Mouse (Mus musculus): Measurements from ENCODE around the gene Gpc3. TPM values are rescaled to one million over a fixed set of nuclear protein-coding genes. Genes with fewer than 3 reads are reported as not detected.

Gpc3 gene
- total RNA-seq, 2 experiments from 2014 or later = 202 to 258 TPM

- DNase-seq (ENCODE audit: low spot score in 2 of 2) = no peak
These were observed 53.8 kb downstream of the Gpc3 start for GRCm38 (mm10) chrX:52559995-52560394.

- no peak for DNase-seq (ENCODE audit: low spot score in 2 of 2)
These were observed 55.2 kb downstream of the Gpc3 start for GRCm38 (mm10) chrX:52558526-52558925.

DNA sequence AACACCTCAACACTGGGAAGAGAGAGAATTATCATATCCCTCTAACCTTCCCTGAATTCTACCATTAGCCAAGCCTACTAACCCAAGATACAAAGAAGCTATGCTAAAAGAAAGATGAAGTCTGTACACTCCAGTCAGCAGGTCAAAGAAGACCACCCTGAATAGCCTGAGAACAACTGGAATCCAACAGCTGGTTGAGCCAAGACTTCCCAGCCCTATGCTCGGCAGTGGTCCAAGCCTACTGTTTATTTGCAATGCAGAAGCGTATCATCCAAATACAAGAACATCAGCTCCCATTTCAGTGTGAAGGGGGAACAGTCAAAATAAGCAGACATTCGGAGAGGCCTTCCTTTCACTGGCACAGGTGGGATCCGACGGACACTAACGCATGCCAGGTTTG lies 56.3 kb downstream of the Gpc3 start:
- no peak for DNase-seq (ENCODE audit: low spot score in 2 of 2)

DNA sequence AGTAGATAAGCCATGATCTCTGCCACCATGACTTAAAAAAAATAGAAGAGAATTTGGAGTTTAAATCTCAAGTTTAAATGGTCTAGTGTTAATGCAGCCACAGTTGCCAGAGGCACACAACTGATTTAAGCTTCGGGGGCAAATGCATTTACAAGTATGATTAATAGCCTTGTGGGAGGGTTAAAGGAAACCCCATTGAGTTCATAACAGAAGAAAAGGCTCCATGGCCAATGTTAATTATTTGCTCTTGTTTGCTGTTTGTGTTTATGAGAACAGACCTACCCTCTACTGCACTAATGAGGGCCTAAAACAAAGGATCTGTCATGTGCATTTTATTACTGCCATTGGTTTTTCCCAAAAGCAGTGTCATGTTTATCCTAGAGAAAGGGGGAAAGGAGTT lies 62.5 kb downstream of the Gpc3 start:
- DNase-seq (ENCODE audit: low spot score in 2 of 2) = no peak

GRCm38 (mm10) chrX:52544623-52545022 lies 69.1 kb downstream of the Gpc3 start:
- no peak for DNase-seq (ENCODE audit: low spot score in 2 of 2)

DNA sequence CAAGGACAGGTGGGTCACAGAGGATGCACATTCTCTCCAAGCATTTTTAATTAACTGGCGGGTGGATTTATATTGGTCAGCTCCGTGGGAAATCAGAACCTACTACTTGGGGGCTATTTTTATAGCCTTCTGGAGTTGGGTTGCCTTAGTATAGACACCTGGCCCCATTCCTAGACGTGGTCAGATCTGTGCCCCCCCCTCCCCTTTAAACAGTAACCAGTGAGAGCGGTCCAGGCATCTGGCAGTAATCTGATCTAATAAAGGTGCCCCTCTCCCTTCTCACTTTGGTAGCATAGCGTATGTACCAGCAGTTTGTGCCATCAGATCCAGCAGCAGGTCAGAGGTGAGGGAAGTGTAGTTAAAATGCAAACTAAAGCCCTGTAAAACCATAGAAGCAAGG lies 76.5 kb downstream of the Gpc3 start:
- DNase-seq (ENCODE audit: low spot score in 2 of 2) = no peak

GRCm38 (mm10) chrX:52533766-52534165 lies 80.0 kb downstream of the Gpc3 start:
- no peak for DNase-seq (ENCODE audit: low spot score in 2 of 2)

DNA sequence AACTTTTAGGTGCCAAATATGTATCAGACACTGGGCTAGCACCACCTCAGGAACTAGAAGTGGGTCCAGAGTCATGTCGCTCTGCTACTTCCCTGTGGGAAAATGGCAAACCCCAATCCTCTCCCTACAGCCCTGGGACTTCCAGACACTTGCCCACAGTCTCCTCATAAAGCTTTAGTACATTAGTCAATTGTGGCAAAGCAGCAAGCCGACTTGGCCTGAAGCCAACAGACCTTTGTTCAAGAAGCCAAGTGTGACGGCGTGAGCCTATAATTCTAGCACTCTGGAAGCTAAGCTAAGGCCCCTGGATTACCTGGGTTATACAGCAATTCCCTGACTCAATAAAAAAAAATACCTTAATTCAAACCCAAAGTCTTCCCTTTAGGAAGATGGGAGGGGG lies 80.7 kb downstream of the Gpc3 start:
- no peak for DNase-seq (ENCODE audit: low spot score in 2 of 2)

- no peak for DNase-seq (ENCODE audit: low spot score in 2 of 2)
These were observed 81.6 kb downstream of the Gpc3 start for GRCm38 (mm10) chrX:52532124-52532523.

- no peak for DNase-seq (ENCODE audit: low spot score in 2 of 2)
These were observed 87.7 kb downstream of the Gpc3 start for GRCm38 (mm10) chrX:52526086-52526485.

- DNase-seq (ENCODE audit: low spot score in 2 of 2) = no peak
These were observed 88.6 kb downstream of the Gpc3 start for GRCm38 (mm10) chrX:52525132-52525531.

- no peak for DNase-seq (ENCODE audit: low spot score in 2 of 2)
These were observed 99.2 kb downstream of the Gpc3 start for GRCm38 (mm10) chrX:52514553-52514952.

- no peak for DNase-seq (ENCODE audit: low spot score in 2 of 2)
These were observed 102.6 kb downstream of the Gpc3 start for GRCm38 (mm10) chrX:52511151-52511550.

DNA sequence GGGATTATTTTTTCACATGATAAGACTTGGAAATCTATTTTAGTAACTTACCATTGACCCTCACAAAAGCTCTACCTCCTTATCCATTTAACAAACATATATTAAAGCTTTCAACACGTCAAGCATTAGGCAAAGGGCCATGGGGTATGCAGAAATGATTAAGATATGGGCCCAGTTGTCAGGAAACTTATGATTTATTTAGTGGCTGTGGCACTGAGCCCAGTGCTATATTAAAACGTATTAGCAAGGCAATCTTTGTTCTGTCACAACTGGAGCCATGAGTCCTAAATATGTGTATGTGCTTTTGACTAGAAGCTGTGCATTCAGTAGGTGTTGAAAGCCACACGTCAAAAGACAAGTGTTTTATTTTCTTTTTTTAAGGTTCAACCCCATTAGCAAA lies 109.9 kb downstream of the Gpc3 start:
- no peak for DNase-seq (ENCODE audit: low spot score in 2 of 2)

DNA sequence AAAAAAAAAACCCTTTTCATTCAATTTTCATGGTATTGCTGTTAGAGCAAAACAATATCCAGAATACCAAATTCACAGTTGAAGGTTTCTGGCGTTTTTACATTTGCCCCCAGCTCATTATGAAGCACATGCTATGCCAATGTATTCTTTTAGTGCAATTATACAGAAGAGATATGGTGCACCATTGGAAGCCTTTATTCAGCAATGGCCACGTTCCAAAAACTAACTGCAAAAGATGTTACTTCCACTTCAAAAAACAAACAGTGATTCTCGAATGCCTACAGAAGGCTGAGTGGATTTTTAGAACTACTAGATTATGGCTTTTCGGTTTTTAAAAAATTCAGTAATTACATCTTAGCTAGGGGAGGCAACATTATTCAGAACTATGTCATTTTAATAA lies 124.3 kb downstream of the Gpc3 start:
- no peak for DNase-seq (ENCODE audit: low spot score in 2 of 2)

- DNase-seq (ENCODE audit: low spot score in 2 of 2) = no peak
These were observed 158.6 kb downstream of the Gpc3 start for GRCm38 (mm10) chrX:52455074-52455588.

DNA sequence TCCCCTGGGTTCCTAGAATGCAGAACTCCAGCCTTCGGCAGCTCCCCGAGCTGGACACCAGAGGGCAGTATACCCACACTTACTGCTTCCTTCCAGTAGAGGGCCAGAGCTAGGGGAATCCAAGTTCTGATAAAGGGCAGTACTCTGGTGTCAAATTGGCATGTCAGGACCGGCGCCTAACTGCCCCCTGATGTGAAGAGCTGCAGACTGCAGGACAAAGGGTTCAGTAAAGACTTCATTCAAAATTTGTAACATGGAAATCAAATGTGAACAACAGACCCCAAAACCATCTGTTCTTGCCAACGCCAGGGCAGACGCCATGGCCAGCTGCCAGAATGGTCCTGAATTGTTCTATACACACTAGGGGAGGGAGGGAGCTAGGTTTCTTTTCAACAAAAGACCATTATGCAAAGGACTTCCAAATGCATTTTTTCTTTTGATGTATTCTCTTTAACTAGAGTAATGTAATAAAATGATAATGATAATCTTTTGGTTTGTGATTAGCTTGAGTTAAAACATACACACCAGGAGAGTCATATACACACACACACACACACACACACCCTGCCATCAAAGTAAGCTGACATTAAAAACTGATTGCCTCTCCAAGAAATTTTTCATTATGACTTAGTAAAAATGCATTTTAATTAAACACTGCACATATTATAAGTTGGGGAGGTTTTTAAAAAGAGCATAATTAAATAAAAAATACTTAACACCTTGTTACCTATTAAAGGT lies 160.1 kb downstream of the Gpc3 start:
- DNase-seq (ENCODE audit: low spot score in 2 of 2) = peak in 1 of 2 experiments; percentile 32

GRCm38 (mm10) chrX:52449177-52449576 lies 164.6 kb downstream of the Gpc3 start:
- DNase-seq (ENCODE audit: low spot score in 2 of 2) = no peak

GRCm38 (mm10) chrX:52448496-52448895 lies 165.3 kb downstream of the Gpc3 start:
- no peak for DNase-seq (ENCODE audit: low spot score in 2 of 2)

- DNase-seq (ENCODE audit: low spot score in 2 of 2) = no peak
These were observed 167.2 kb downstream of the Gpc3 start for GRCm38 (mm10) chrX:52446530-52446929.

GRCm38 (mm10) chrX:52444977-52445376 lies 168.8 kb downstream of the Gpc3 start:
- no peak for DNase-seq (ENCODE audit: low spot score in 2 of 2)

DNA sequence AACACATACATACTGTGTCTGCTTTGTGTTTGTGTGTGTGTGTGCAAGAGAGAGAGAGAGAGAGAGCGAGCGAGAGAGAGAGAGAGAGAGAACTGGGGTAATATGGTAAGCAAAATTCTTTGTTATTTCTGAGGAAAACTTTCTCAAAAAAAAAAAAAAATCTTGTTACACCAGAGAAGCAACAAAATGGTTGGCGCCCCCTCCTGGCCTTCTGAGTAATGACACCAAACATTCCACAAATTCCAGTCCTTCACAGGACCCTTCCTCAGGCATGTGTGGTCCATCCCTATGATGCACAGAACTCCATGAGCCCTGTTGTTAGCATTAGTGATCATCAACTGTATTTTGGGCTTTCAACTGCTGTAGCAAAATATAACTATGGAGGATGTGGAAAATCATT lies 172.0 kb downstream of the Gpc3 start:
- no peak for DNase-seq (ENCODE audit: low spot score in 2 of 2)

DNA sequence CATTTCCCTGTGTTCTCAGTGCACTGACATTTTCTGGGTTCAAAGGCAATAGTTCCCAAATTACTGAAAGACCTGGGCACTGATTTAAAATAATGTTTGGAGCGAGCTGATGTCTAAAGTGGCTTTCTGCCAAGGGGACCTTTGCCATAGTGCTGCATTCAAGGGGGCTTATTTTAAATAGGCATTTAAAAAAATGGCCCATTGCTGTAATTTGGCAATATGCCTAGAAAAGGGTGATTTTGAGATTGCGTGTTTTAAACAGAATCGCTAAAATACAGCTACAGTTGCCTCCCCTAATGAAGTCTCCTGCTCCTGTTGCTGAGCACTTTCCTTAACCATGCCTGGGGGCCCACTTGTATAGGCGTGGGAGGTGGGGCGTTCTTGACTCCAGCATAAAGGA lies 174.3 kb downstream of the Gpc3 start:
- no peak for DNase-seq (ENCODE audit: low spot score in 2 of 2)
